Mouse (Mus musculus) liver, adult (tissue): ENCODE data around the gene Tbc1d8b.

Source experiments
- GATA4 ChIP-seq: IDR thresholded peaks from 2 replicates; pipeline ENCODE4 v1.6.1; 2014; ENCODE audit warnings: mild to moderate bottlenecking, low read length; ENCODE audit not compliant: insufficient replicate concordance

Gene Tbc1d8b

DNA sequence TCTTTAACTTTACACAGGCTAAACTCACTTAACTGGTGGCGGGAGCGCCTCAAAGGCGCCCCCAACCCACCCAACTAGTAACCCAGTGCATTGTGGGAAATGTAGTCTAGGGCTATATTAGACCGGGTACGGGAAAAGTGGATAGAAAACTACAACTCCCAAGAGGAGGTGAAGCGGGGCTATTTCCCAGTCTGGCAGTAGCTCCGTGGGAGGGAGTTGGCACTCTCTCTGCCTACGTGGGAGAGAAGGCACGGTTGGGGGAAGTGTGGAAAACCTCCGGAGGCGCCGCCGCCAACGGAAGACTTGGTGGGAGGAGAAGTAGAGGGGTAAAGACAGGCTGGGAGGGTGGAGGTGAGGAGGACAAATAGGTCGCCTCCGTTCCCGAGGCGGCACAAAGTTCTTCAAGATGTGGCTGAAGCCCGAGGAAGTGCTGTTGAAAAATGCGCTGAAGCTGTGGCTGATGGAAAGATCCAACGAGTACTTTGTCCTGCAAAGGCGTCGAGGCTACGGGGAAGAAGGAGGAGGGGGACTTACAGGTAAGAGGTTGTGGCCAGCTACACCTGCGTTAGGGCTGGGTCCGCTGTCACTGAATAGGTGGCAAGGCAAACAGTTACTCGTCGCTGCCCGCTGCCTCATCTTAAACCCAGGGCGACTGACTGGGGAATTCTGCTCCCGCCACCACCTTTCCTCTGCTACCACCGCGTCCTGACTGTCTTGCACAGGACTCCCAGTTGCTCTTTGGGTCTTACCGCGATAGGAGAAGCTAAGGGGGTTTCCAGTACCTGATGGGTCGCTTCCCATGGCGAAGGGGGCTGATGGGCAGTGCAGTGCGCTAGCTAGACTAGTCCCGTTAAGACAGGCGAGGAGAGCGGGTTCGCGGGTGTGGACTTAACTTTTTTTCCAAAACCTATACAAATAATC is at the start of gene Tbc1d8b:
Tbc1d8b (plus strand) TSS at position 222 of the 921 bp plus-strand sequence.
- no peak for TF ChIP-seq GATA4

DNA sequence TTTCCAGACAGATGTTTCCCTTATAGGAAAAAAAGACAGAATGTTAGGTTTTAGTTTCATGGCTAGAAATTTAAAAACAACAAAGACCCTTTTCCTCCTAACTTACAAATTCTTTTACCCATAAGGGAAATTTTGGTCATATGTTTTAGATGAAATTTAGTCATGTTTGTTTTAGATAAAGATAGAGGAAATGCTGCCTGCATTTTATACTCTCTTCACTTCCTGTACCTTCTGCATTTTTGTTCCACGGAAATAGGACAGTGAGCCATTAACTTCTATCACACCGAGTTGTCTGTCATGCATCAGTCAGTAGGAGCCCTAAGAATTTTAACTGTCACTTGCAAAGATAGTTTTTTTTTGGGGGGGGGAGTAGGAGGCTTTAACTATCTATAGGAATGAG is 45.1 kb upstream of the Tbc1d8b start:
- no peak for TF ChIP-seq GATA4

DNA sequence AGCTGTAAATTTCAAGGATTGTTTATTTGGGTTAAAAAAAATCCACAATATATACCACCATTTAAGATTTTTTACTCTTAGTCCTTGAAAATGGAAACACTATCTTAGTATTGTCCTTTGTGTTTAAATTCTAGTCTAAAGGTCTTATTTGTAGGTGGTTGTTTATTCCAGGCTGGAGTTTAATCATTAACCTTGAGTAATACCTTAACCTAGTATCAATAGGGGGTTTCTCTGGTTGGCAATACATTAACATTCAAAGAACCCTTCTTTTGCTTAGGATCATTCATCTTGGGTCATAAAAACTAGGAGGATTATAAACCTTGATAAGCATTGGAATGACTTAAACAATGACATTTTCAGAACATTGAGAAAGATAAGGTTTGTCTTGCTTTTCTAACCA is 44.4 kb upstream of the Tbc1d8b start:
- no peak for TF ChIP-seq GATA4

DNA sequence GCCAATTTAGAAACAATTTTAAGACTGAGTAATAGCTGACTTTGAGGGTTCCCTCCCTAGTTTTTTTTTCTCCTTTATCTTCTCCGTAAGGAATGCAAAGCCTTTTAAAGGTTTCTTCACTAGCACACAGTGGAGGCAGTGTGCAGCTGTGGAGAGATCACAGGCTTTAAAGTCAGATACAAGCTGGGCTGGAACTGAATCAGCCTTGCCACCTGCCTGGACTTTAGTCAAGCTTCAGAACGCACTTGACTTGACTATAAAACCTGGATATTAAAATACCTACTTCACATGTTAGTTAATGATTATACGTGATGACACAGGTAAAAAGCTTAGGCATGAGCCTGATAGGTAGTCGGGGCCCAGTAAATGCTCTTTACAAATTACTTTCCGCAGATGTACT is 32.6 kb upstream of the Tbc1d8b start:
- no peak for TF ChIP-seq GATA4

DNA sequence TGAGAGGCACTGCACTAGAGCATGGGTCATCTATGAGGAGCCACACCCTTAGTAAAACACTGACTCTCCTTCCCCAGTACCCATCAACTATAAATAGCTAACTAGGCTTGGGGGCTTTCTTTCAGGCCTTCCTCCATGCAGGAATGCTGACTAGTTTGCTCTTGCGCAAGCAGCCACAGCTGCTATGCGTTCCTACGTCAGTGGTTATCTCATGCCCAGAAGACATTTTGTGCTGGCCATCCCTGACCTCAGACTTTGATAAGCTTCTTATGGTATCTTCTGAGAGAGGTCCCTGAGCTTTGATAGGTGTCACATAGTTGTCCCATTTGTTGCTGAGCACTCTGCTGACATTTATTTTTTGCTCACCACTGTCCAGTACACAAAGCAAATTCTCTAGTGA is 31.5 kb upstream of the Tbc1d8b start:
- no peak for TF ChIP-seq GATA4

DNA sequence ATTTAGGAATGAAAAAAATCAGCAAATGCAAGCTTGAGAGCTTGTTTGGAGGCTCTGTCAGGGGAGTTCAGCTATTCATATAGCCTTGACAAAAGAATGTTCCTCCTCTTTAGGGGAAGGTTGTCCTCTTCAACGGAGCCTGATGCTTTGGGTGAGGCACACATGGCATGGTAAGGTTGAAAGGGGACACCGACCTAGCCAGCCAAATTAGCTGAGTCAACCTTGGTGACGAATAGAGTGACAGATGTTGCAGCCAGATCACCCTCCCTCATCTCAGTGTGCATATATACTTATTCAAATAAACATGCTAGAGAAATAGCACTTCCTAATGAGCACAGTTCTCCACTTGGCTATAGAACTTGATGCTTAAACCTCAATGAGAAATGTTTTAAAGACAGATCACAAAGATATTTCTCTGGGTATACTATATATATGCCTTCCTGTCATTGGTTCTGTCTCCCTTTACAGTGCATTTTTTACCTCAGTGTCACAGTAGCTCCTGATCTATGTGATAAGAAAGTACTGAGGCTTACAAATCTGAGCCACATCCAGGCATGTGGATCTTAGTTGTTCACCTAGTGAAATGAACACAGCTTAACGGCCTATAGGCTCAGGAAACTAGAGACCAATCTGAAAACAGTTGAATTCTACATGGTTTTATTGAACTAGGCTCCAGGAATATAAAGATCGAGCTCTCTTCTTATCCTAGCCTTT is 30.3 kb upstream of the Tbc1d8b start:
- no peak for TF ChIP-seq GATA4

DNA sequence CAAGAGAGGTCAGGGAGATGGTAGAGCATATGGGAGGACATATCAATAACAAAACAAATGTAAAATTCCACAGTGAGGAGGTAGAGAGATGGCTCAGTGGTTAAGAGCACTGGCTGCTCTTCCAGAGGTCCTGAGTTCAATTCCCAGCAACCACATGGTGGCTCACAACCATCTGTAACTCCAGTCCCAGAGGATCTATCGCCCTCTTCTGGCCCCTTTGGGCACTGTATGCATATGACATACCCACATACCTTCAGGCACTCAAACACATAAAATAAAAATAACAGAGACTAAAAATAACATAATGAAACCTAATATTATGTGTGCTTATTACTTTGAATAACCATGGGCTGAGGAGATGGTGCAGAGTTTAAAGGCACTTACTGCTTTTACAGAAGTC is 22.7 kb upstream of the Tbc1d8b start:
- no peak for TF ChIP-seq GATA4

DNA sequence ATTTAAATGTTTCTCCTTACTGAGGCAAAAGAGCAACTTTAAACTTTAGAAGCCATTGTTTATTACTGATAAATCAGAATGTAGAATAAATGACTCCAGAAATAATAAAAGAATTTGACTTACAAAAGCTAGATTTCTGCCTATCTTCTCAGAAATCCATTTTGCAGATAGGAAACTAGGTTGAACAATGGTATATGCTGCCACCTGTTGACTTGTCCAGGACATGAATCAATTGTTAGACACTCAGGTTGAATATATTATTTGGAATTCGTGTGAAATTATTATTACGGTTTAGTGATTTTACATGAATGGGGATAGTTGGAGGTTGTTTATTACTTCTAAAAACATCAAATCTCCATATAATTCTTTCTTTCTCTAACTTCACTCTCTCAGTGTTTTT is 19.0 kb upstream of the Tbc1d8b start:
- TF ChIP-seq GATA4 = no peak

DNA sequence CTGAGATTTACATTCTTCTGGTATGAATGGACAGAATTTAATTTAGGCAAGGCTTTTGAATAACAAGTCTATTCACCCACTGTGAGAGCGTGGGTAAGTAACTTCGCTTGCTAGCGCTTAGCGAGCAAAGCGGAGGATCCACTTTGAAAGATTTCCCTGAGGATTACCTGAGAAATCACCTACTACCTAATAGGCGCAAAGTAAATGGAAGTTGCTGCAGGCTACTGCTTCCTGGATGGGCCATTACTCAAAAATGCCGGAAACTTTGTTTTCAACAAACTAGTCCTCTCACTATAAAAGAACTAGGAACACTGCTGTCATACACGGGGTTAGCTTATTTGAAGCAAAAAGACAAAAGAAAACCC is 404 bp upstream of the Tbc1d8b start:
- no peak for TF ChIP-seq GATA4

DNA sequence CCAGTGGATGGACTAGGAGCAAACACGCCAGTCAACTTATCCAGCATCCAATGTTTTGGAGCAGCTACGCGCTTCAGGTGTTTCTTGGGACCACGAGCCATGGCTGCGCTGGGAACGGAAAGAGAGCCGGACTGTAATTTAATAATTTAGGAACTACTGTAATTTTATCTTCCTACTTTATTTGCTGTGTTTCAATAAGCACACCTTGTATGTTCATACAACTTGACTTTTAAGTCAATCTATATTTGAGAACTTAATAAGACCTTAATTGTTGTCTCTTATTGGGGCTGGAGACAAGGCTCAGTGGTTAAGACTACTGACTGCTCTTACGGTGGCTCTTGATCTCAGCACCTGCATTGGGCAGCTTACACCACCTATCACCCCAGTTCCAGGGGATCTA is 29.6 kb downstream of the Tbc1d8b start, which contains the start of gene Gm15013:
Gm15013 (minus strand) TSS at position 101 of the 400 bp plus-strand sequence.
- TF ChIP-seq GATA4 = no peak

DNA sequence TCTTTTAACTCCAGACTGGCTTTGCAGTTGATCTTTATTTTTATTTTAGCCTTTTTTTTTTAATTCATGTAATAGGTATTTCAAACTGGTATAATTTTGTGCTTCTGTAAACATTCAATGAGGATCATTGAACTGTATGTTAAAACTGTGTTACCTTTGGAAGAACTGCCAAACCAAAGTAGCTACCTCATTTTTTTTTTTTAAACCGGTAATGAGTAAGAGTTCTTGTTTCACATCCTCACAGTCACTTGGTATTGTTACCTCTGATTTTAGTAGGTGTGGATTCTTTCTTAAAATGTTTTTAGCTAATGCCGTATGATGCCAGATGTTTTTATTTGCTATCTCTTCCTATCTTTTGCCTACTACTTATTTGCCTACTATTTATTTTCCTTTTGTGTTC is 37.6 kb downstream of the Tbc1d8b start:
- no peak for TF ChIP-seq GATA4

DNA sequence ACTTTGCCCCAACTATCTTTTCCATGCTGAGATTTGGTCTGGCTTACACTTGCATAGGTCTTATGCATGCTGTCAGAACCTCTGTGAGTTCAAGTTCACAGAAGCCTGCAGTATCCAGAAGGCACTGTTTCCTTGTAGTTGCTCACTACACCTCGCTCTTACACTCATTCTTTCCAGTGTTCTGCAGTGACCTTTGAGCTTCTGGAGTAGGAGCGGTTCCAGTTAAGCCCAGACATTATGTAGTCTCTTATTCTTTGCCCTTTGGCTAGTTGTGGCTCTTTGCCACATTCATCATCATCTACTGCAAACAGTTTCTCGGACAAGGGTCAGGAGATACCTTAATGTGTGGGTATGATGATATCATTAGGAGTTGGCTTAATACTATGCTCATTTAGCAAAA is 45.7 kb downstream of the Tbc1d8b start:
- no peak for TF ChIP-seq GATA4

DNA sequence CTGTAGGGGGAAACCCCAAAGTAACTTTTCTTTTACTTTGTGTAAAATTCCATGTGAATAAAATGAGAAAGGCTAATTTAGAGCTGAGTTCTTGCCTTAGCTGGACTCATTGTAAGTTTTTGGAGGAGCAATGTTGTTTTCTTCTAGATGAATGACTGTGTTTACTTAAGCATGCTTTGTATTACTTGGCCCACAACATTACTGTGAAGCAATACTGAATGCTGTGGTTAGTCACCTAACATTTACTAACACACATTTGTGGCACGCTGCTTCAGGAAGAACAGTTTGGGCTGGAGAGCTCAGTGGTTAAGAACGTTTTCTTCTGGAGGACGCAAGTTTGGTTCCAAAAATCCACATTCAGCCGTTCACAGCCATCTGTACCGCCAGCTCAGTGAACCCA is 52.3 kb downstream of the Tbc1d8b start:
- no peak for TF ChIP-seq GATA4

DNA sequence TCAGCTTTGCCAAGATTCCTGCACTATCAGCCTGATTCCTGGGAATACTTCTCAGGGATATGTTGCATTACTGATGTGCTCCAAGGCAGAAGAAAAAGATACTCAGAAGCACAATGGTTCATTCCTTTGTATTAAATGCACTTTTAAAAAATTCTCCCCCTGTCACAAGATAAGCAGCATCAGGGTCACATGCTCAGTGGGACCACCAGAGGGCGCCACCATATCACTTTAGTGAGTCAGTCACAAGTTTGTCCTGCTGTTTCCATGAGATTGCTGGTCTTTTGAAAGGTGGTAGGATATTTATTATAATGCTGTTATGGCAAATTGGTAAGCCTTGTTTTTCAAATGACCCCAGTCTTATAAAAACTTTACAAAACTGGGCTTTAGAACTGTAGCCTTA is 67.1 kb downstream of the Tbc1d8b start:
- TF ChIP-seq GATA4 = no peak

DNA sequence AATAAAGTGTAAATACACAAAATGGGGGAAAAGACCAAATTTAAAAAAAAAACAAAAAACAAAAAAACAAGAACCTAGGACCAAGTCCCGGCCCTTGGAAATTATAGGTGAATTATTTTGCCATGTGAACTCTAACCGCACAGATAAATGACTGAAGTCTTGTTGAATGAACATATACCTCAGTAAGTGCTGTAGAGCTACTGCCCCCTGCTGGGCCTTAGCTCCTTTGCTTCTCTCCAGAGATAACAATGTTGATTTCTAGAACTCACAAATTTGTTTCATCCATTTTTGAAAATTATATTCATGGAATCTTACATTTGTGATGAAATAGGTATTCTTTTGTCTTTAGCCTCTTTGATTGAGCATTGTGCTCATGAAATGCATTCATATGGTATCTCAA is 77.8 kb downstream of the Tbc1d8b start:
- no peak for TF ChIP-seq GATA4

DNA sequence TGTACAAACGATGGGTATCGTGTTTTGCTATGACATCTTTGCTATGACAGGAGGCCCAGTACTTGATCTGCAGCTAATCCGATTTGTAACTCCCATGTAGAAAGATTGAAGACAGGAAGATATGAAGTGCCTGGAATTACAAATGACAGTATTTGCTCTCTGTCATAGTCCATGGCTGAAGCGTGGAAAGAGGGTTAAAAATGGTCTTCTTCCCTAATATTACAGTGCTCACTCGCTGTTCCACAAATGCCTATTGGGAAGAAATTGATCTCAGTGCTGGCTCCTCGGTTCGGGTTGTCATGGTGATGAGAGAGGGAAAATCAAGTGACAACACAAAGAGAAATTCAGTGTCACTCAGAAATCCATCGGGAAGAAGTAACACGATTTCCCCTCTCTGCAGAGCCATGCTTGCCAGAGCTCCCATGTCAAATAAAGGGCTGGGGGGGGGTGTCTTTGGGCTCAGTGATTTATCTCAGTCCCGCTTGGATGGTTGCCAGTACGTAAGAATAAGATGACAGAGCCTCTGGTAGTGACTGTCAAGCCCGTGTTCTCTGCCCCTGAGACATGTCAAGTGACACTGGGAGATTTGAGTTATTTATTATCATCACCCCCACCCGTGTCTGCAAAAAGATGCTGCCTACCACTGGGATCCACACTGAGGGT is 85.3 kb downstream of the Tbc1d8b start:
- no peak for TF ChIP-seq GATA4

DNA sequence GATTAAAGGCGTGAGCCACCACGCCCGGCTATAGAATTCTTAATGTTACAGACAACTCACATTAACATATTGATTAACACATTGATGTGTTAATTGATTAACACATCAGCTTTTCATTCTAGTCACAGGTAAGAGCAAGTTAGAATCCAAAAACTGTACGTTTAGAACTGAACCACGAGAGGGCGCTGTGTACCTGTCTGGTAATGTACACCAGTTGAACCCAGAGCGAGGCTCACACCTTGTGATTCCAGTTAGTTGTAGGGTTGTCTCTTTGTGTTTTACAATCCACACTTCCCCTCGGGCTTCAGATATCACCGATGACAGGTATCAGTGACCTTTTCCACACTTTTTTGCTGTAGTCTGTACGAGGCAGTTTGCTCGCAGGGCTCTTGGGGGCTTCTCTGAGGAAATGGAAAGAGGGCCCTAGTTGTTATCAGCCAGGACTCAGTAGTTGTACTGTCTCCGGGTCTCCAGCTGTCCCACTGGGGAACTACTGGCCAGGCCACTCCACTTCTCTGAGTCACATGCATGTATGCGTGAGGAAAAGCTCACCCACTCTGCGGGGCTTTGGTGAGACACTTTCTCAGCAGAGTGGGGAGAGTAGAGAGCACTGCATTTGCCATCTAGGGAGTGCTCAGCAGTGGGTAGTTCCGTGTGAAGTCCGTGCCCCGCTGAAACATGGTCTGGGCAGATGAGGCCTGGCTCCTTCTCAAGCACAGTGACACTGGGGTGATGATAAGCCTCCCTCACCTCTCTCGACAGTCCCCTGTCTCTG is 89.7 kb downstream of the Tbc1d8b start:
- TF ChIP-seq GATA4 = no peak
